Mouse (Mus musculus) bone marrow, adult 2 months (tissue): ENCODE measurements around the gene Nr1d1. TPM values are rescaled to one million over a fixed set of nuclear protein-coding genes. Genes with fewer than 3 reads are reported as not detected.
A peak's percentile ranks its signal among the peaks of the same experiment; 100 is the strongest.

Source experiments
- H3K27ac ChIP-seq: fragments of 200-500 bp; 2 replicates; pipeline ENCODE4 v1.5.1; 2012; ENCODE audit warnings: low read depth, mild to moderate bottlenecking, control low read depth, inconsistent platforms, low read length; ENCODE audit not compliant: control insufficient read depth, poor library complexity, insufficient read depth
- H3K4me1 ChIP-seq: fragments of 200-500 bp; 2 replicates; pipeline ENCODE4 v1.6.1; 2011; ENCODE audit warnings: low read length; ENCODE audit not compliant: control insufficient read depth, insufficient read depth
- H3K4me3 ChIP-seq: fragments of 200-500 bp; replicated peaks from 2 replicates; pipeline ENCODE3; 2011; ENCODE audit warnings: mild to moderate bottlenecking, low read depth, low read length, control low read depth; ENCODE audit not compliant: control insufficient read depth
- CTCF ChIP-seq: fragments of 200-500 bp; IDR thresholded peaks from 2 replicates; pipeline ENCODE4 v1.5.1; 2011; ENCODE audit warnings: low read length, control low read depth; ENCODE audit not compliant: control insufficient read depth, insufficient read depth
- POLR2A ChIP-seq: fragments of 200-500 bp; IDR thresholded peaks from 2 replicates; pipeline ENCODE4 v1.6.1; 2011; ENCODE audit warnings: low read depth, mild to moderate bottlenecking, control low read depth, low read length, borderline replicate concordance; ENCODE audit not compliant: control insufficient read depth
- WGBS: fragments of 180-500 bp; shearing (Covaris S2); methylation state at CpG from one replicate; pipeline ENCODE4 v1.1.7; 2018; 5-methylcytosine and 5-hydroxymethylcytosine counted together
- polyA plus RNA-seq: library from polyadenylated mRNA; stranded (reverse); fragments of >200 nt; gene quantifications from 2 replicates; pipeline ENCODE4 v1.2.4, GENCODE M21; 2011; ENCODE audit warnings: low replicate concordance; ENCODE audit not compliant: missing spikeins, insufficient read depth, insufficient read length

The Nr1d1 gene
- polyA plus RNA-seq, 1 experiment: 4.8 TPM

- 52% methylated on average over 9 of the region's 9 CpGs for WGBS
- no peak overlapping the region for H3K4me3 ChIP-seq
- H3K27ac ChIP-seq: no peak overlapping the region
- TF ChIP-seq CTCF: no peak
- TF ChIP-seq POLR2A: no peak
- H3K4me1 ChIP-seq: peaks cover 8% of the 10 kb centered on the region
Measured at GRCm38 (mm10) chr11:98743655-98744345, 31.3 kb downstream of the Nr1d1 start.

- H3K27ac ChIP-seq: no peak overlapping the region
- WGBS: 5% methylated on average over 21 of the region's 21 CpGs
- H3K4me1 ChIP-seq: peaks cover 8% of the 10 kb centered on the region
- TF ChIP-seq CTCF: no peak
- no peak for TF ChIP-seq POLR2A
- peak overlapping the region; percentile 91 for H3K4me3 ChIP-seq
Measured at GRCm38 (mm10) chr11:98742397-98743291, 32.5 kb downstream of the Nr1d1 start.

- peaks cover 5% of the 10 kb centered on the region for H3K4me1 ChIP-seq
- WGBS: under 1% methylated on average over 80 of the region's 86 CpGs
Measured at GRCm38 (mm10) chr11:98741622-98742396, 33.3 kb downstream of the Nr1d1 start.

GRCm38 (mm10) chr11:98741051-98741620, 34.0 kb downstream of the Nr1d1 start:
- Histone ChIP-seq H3K4me1 (peaks cover 5% of the 10 kb centered on the region), H3K4me3 (peak overlapping the region; percentile 59), H3K27ac (no peak overlapping the region)
- 1% methylated on average over 17 of the region's 17 CpGs for WGBS
- TF ChIP-seq POLR2A (no peak), CTCF (no peak)

More at GRCm38 (mm10) chr11:98741622-98742396, 33.3 kb downstream of the Nr1d1 start:
- peak overlapping the region; percentile 73 for H3K27ac ChIP-seq
- H3K4me3 ChIP-seq: peak overlapping the region; percentile 91
- no peak for TF ChIP-seq CTCF

- TF ChIP-seq CTCF (no peak), POLR2A (0 out of 2 replicates have a peak, but pooled peaks have one; percentile 25)
- Histone ChIP-seq H3K4me1 (peaks cover 5% of the 10 kb centered on the region), H3K27ac (0 out of 2 replicates have a peak within 1 kb of the TSS, but pooled peaks have one; percentile 22), H3K4me3 (peak within 1 kb of the TSS; percentile 59)
- WGBS: 0% methylated on average over 22 of the region's 22 CpGs
Measured at GRCm38 (mm10) chr11:98740393-98741050, 34.6 kb downstream of the Nr1d1 start, which contains the start of gene Thra. Gene Thra (plus strand): TSS chr11:98740638.

- H3K4me1 ChIP-seq: peaks cover 5% of the 10 kb centered on the region
Measured at GRCm38 (mm10) chr11:98740026-98740392, 35.1 kb downstream of the Nr1d1 start.

GRCm38 (mm10) chr11:98738925-98739324, 36.2 kb downstream of the Nr1d1 start:
- TF ChIP-seq CTCF (no peak), POLR2A (no peak)
- WGBS: 68% methylated on average over 9 of the region's 9 CpGs
- no peak overlapping the region for H3K27ac ChIP-seq
- no peak overlapping the region for H3K4me3 ChIP-seq
- H3K4me1 ChIP-seq: peaks cover 5% of the 10 kb centered on the region

More at GRCm38 (mm10) chr11:98740026-98740392, 35.1 kb downstream of the Nr1d1 start:
- WGBS: 27% methylated on average over 8 of the region's 8 CpGs
- TF ChIP-seq POLR2A: no peak
- no peak for TF ChIP-seq CTCF
- Histone ChIP-seq H3K4me3 (peak overlapping the region; percentile 14), H3K27ac (0 out of 2 replicates have a peak overlapping the region, but pooled peaks have one; percentile 2)
